Mouse (Mus musculus): ENCODE measurements around the gene Gm10639. TPM values are rescaled to one million over a fixed set of nuclear protein-coding genes. Genes with fewer than 3 reads are reported as not detected.
"Not testable (repeated sequence)": the region's sequence is repeated elsewhere in the genome, so short reads cannot be mapped to it uniquely, and the experiment has no call there.

Gm10639 gene
- polyA plus RNA-seq, 1 experiment = not detected

DNA sequence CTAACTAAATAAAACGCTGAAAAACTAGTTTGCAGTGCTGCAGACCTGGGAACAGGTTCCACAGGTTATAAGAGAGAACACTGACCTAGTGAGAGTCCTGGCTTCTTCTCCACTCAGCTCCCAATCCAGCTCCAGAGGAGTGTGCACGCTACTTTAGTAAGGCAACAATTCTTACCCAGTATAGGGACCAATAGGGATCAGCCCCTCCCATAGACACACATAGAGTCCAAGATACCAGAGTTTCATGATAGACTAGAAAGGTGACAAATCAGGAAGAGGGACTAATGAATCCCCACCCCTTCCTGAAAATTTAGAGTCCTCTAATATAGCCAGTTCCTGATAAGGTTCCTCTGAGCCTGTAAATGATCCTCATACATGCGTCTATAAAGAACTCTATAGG is 57.3 kb downstream of the Gm10639 start:
- 48% methylated on average over 3 of the region's 3 CpGs for WGBS
- Histone ChIP-seq H3K4me1 (ENCODE audit: control insufficient read depth, insufficient read depth, low read length) (no peaks in the 10 kb centered on the region), H3K27ac (ENCODE audit: control insufficient read depth, insufficient read depth, low read depth, low read length, poor library complexity) (no peak overlapping the region), H3K4me3 (replicated peaks; ENCODE audit: control insufficient read depth, low read depth, low read length) (no peak overlapping the region)
- no peak for TF ChIP-seq CTCF (IDR thresholded peaks at IDR 0.05; ENCODE audit: control insufficient read depth, insufficient read depth, low read length)
- TF ChIP-seq POLR2A (IDR thresholded peaks at IDR 0.05; ENCODE audit: borderline replicate concordance, control insufficient read depth, low read depth, low read length) = no peak

DNA sequence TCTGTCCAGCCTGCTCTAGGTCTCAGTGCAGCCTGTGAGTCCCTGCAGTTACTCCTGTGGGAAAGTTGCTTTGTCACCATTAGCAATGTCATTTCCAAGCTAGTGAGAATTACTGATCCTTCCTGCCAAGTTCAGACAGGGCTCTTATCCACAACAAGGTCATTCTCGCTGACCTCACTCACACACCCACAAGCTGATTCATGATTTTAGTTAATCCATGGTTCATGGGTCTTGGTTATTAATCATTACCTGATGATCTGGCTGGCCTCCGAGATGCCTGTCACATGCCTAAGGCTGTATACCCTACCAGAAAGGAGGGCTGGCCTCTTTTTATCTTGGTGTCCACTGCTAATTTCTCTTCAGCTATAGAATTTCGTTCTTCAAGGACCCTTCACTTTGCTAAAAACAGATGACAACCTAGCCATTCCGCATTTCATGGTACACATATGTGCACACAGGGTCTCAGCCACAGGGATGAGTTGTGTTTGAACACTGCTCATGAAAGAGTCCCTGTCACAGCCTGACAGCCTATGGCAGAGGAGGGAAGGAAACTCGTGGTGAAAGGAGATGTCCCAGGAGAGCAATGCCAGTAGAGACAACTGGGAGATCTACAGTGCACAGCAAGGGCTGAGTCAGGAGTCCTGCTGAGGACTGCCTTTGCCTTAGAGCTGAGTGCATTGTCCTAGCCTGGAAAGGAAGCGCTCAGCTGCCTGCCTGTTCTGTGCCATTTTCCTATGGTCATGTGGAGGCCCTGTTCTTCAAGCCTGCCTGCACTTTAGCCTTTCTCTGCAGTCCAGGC is 58.7 kb downstream of the Gm10639 start:
- H3K4me1 ChIP-seq (ENCODE audit: control insufficient read depth, insufficient read depth, low read length); H3K27ac ChIP-seq (ENCODE audit: control insufficient read depth, insufficient read depth, low read depth, low read length, poor library complexity); H3K4me3 ChIP-seq (replicated peaks; ENCODE audit: control insufficient read depth, low read depth, low read length): not testable (repeated sequence)
- 64% methylated on average over 6 of the region's 6 CpGs for WGBS

DNA sequence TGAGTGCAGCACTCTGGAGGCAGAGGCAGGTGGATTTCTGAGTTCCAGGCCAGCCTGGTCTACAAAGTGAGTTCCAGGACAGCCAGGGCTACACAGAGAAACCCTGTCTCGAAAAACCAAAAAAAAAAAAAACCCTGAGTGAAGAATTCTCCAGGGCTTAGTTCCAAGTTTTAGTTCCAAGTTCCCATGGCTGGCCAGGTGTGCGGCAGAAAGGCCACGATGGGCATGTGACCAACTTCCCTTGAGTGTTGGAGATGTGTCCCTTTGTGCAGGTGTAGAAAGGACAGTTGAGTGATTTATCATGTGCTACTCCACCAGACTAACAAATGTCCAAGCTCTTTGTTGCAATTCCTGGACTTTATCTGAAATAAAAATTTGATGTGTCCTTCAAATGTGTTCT is 59.4 kb downstream of the Gm10639 start:
- 60% methylated on average over 3 of the region's 3 CpGs for WGBS

DNA sequence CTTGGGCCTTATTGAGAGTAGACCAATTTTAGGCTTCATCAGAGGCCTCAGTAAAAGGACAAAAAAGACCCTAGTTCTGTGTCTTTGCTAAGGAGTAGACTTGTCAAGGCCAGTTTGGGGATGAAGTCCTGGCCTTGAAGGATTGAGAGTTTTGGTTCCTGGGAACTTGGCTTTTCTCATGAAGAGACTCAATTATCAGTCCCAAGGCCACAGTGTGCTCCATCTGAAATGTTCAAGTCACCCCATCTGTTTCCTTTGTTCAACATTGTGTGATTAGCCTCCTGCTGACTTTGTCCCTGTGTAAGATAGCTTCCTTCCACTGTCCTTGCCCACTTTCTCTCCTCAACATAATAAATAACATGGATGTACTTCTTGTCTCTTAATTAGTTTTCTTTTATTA is 60.3 kb downstream of the Gm10639 start:
- not testable (repeated sequence) for H3K27ac ChIP-seq (ENCODE audit: control insufficient read depth, insufficient read depth, low read depth, low read length, poor library complexity); H3K4me3 ChIP-seq (replicated peaks; ENCODE audit: control insufficient read depth, low read depth, low read length); H3K4me1 ChIP-seq (ENCODE audit: control insufficient read depth, insufficient read depth, low read length)

More for the DNA sequence above, 59.4 kb downstream of the Gm10639 start:
- not testable (repeated sequence) for H3K4me3 ChIP-seq (replicated peaks; ENCODE audit: control insufficient read depth, low read depth, low read length); H3K27ac ChIP-seq (ENCODE audit: control insufficient read depth, insufficient read depth, low read depth, low read length, poor library complexity); H3K4me1 ChIP-seq (ENCODE audit: control insufficient read depth, insufficient read depth, low read length)

DNA sequence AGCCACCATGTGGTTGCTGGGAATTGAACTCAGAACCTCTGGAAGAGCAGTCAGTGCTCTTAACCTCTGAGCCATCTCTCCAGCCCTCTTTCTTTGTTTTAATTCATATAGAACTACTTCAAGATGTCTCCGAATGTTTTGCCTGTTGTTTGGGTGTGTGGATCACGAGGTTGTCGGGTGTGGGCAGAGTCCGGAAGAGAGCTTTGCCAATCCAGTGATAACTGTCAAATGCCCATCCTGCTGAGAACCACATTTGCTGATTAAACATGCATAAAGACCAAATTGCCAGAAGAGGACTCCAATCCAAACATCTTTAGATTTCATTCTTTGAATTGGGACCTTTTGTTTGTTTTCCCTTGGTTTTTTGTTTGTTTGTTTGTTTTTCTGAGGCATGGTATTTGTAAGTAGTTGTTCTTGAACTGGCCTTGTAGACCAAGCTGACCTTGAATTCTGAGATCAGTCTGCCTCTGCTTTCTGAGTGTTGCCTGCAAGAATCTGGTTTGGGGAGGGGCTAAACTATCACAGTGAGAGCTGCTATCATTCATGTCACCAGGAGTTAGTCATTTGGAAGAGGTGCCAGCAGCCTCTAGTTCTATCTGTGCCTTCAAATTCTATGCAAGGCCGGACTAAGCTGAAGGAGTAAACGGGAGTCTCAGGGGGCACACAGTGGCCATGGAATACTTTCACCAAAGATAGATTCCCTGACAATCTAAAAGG is 61.9 kb downstream of the Gm10639 start:
- TF ChIP-seq POLR2A (IDR thresholded peaks at IDR 0.05; ENCODE audit: borderline replicate concordance, control insufficient read depth, low read depth, low read length) (no peak), CTCF (IDR thresholded peaks at IDR 0.05; ENCODE audit: control insufficient read depth, insufficient read depth, low read length) (no peak)
- WGBS = 57% methylated on average over 6 of the region's 6 CpGs
- Histone ChIP-seq H3K27ac (ENCODE audit: control insufficient read depth, insufficient read depth, low read depth, low read length, poor library complexity) (no peak overlapping the region), H3K4me1 (ENCODE audit: control insufficient read depth, insufficient read depth, low read length) (no peaks in the 10 kb centered on the region), H3K4me3 (replicated peaks; ENCODE audit: control insufficient read depth, low read depth, low read length) (no peak overlapping the region)

Other genes starting within 250 kb of the Gm10639 start
- not detected in 2 replicates for gene Gcm1, start 238.0 kb upstream of the Gm10639 start, polyA plus RNA-seq (2011; ENCODE audit: insufficient read depth, insufficient read length, low replicate concordance, missing spikeins)
- gene Fbxo9, start 180.9 kb upstream of the Gm10639 start, polyA plus RNA-seq (2011; ENCODE audit: insufficient read depth, insufficient read length, low replicate concordance, missing spikeins) = 66.8 and 99.1 TPM in 2 replicates
- 4.4 and 6.5 TPM in 2 replicates for gene Ick, start 180.7 kb upstream of the Gm10639 start, polyA plus RNA-seq (2011; ENCODE audit: insufficient read depth, insufficient read length, low replicate concordance, missing spikeins)
- 4.7 and 60.9 TPM in 2 replicates for gene Gsta4, start 107.1 kb upstream of the Gm10639 start, polyA plus RNA-seq (2011; ENCODE audit: insufficient read depth, insufficient read length, low replicate concordance, missing spikeins)
- not detected in 2 replicates for gene Gsta1, start 59.3 kb upstream of the Gm10639 start, polyA plus RNA-seq (2011; ENCODE audit: insufficient read depth, insufficient read length, low replicate concordance, missing spikeins)
- gene Gm3776, start 32.8 kb upstream of the Gm10639 start, polyA plus RNA-seq (2011; ENCODE audit: insufficient read depth, insufficient read length, low replicate concordance, missing spikeins) = not detected in 2 replicates
- not detected in 2 replicates for gene Omt2a, start 24.9 kb downstream of the Gm10639 start, polyA plus RNA-seq (2011; ENCODE audit: insufficient read depth, insufficient read length, low replicate concordance, missing spikeins)
- not detected in 2 replicates for gene Omt2b, start 37.7 kb downstream of the Gm10639 start, polyA plus RNA-seq (2011; ENCODE audit: insufficient read depth, insufficient read length, low replicate concordance, missing spikeins)
- 4.3 TPM in 1 of 2 replicates, not detected in the other for gene Gsta2, start 65.9 kb downstream of the Gm10639 start, polyA plus RNA-seq (2011; ENCODE audit: insufficient read depth, insufficient read length, low replicate concordance, missing spikeins)
- gene Dppa5a, start 78.3 kb downstream of the Gm10639 start, polyA plus RNA-seq (2011; ENCODE audit: insufficient read depth, insufficient read length, low replicate concordance, missing spikeins) = 921 TPM in 1 of 2 replicates, not detected in the other
- 6.3 TPM in 1 of 2 replicates, not detected in the other for gene Ooep, start 88.8 kb downstream of the Gm10639 start, polyA plus RNA-seq (2011; ENCODE audit: insufficient read depth, insufficient read length, low replicate concordance, missing spikeins)
- not detected in 2 replicates for gene Ddx43, start 105.9 kb downstream of the Gm10639 start, polyA plus RNA-seq (2011; ENCODE audit: insufficient read depth, insufficient read length, low replicate concordance, missing spikeins)
- gene Cgas, start 153.3 kb downstream of the Gm10639 start, polyA plus RNA-seq (2011; ENCODE audit: insufficient read depth, insufficient read length, low replicate concordance, missing spikeins) = 3.1 and 4.7 TPM in 2 replicates
- 10.2 and 24.4 TPM in 2 replicates for gene Mto1, start 158.3 kb downstream of the Gm10639 start, polyA plus RNA-seq (2011; ENCODE audit: insufficient read depth, insufficient read length, low replicate concordance, missing spikeins)
- not detected in 2 replicates for gene Gm17324, start 158.9 kb downstream of the Gm10639 start, polyA plus RNA-seq (2011; ENCODE audit: insufficient read depth, insufficient read length, low replicate concordance, missing spikeins)
- 2,479 and 3,710 TPM in 2 replicates for gene Eef1a1, start 199.2 kb downstream of the Gm10639 start, polyA plus RNA-seq (2011; ENCODE audit: insufficient read depth, insufficient read length, low replicate concordance, missing spikeins)

Data from bone marrow, adult 2 months (tissue).